Mouse (Mus musculus) forebrain, embryonic 10.5 days (tissue): Measurements from ENCODE around the gene Klra6. TPM values are rescaled to one million over a fixed set of nuclear protein-coding genes. Genes with fewer than 3 reads are reported as not detected.
"Not testable (repeated sequence)": the region's sequence is repeated elsewhere in the genome, so short reads cannot be mapped to it uniquely, and the experiment has no call there.

Experiments
- DNase-seq: peaks from one replicate; pipeline ENCODE4 v3.0.0-alpha.2; 2017; ENCODE audit warnings: low spot score; ENCODE audit errors: extremely low spot score
- H3K27ac ChIP-seq: fragments of 300-500 bp; sonication (generic); 2 replicates; pipeline ENCODE4 v1.5.1; 2016; ENCODE audit warnings: mild to moderate bottlenecking
- H3K27me3 ChIP-seq: fragments of 300-500 bp; sonication (generic); 2 replicates; pipeline ENCODE4 v1.6.1; 2016; ENCODE audit warnings: mild to moderate bottlenecking; ENCODE audit not compliant: poor library complexity, severe bottlenecking
- H3K36me3 ChIP-seq: fragments of 300-500 bp; sonication (generic); replicated peaks from 2 replicates; pipeline ENCODE4 v1.6.1; 2016; ENCODE audit warnings: mild to moderate bottlenecking, moderate library complexity
- H3K4me1 ChIP-seq: fragments of 300-500 bp; sonication (generic); 2 replicates; pipeline ENCODE4 v1.6.1; 2016
- H3K4me3 ChIP-seq: fragments of 300-500 bp; sonication (generic); 2 replicates; pipeline ENCODE4 v1.5.1; 2016; ENCODE audit warnings: mild to moderate bottlenecking, moderate library complexity
- H3K9me3 ChIP-seq: fragments of 300-500 bp; sonication (generic); 2 replicates; pipeline ENCODE4 v1.6.1; 2016; ENCODE audit warnings: mild to moderate bottlenecking, moderate library complexity
- WGBS: fragments of 180-500 bp; shearing (Covaris S2); methylation state at CpG from one replicate; pipeline ENCODE4 v1.1.7; 2016; 5-methylcytosine and 5-hydroxymethylcytosine counted together
- polyA plus RNA-seq: library from polyadenylated mRNA; unstranded; fragments of >200 nt; fragmentation: Nextera tagmentation; extraction: Ambion mirVana; gene quantifications from 2 replicates; pipeline ENCODE4 v1.2.1, GENCODE M21; 2016

Gene Klra6
- not detected in 2 replicates for polyA plus RNA-seq

- no peaks in the 10 kb centered on the region for H3K27me3 ChIP-seq
- no peaks in the 10 kb centered on the region for H3K4me1 ChIP-seq
- WGBS, result 84% methylated on average over 4 of the region's 4 CpGs
These were observed at the start of gene Klra6 for GRCm38 (mm10) chr6:130026854-130027253. TSS of gene Klra6 (minus strand) at chr6:130026954.

DNA sequence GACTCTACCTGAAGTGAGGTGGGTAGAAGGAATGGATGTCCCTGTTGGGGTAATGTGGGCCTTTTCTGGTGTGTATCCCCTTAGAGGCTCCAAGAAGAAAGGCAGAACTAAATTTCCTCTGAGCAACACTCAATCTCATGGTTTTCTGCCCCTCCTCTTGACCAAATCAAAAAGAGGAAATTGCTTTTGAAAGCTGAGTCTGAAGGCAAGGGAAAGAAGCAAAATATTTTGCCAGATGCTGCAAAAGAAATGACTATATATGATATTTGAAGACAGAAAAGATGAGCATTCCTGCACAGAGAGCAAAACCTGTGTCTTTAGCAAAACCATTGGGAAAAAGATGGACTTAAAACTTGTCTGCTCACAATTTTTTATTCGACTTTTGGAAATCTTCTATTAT, 40.4 kb upstream of the Klra6 start, which contains the start of gene Klra4:
Gene Klra4 (minus strand): TSS at position 101 of the 400 bp plus-strand sequence.
- not testable (repeated sequence) for H3K36me3 ChIP-seq, DNase-seq, H3K4me1 ChIP-seq, H3K4me3 ChIP-seq, H3K27ac ChIP-seq, H3K27me3 ChIP-seq
- WGBS, result 78% methylated on average over 1 of the region's 1 CpGs
- H3K9me3 ChIP-seq, result peaks cover 32% of the 10 kb centered on the region

More at GRCm38 (mm10) chr6:130026854-130027253, at the start of gene Klra6:
- Histone ChIP-seq H3K9me3 (peaks cover 19% of the 10 kb centered on the region), H3K4me3 (no peak within 1 kb of the TSS), H3K36me3 (no peaks in the 10 kb centered on the region), H3K27ac (no peak within 1 kb of the TSS)
- no peak for DNase-seq

DNA sequence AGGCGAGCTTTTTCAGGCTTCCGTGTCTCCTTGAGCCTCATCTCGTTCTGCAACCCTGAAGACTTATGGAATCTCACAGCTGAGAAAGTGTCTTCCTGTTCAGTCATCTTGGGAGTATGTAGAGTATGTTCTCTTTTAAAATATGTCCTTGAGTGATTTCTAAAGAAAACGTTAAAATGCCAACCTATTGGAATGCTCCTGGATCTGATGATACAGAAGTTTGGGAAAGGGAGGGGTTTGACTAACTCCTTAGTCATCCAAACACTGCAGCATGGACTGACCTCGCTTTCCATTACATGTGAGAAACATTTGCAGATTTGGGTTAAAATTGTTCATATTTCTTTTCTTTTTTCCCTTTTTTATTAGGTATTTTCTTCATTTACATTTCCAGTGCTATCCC, 38.4 kb upstream of the Klra6 start:
- H3K27me3 ChIP-seq, result no peaks in the 10 kb centered on the region
- no peak for DNase-seq
- H3K36me3 ChIP-seq, result no peaks in the 10 kb centered on the region
- H3K4me1 ChIP-seq, result no peaks in the 10 kb centered on the region
- H3K9me3 ChIP-seq, result peaks cover 14% of the 10 kb centered on the region; the same call in 1 of the 2 replicates
- no peak overlapping the region for H3K4me3 ChIP-seq
- 85% methylated on average over 5 of the region's 5 CpGs for WGBS
- no peak overlapping the region for H3K27ac ChIP-seq

GRCm38 (mm10) chr6:130035146-130035545, 8.4 kb upstream of the Klra6 start:
- H3K27ac ChIP-seq, H3K36me3 ChIP-seq, H3K4me3 ChIP-seq, DNase-seq, H3K27me3 ChIP-seq, H3K4me1 ChIP-seq: not testable (repeated sequence)
- peaks cover 28% of the 10 kb centered on the region; the same call in 1 of the 2 replicates for H3K9me3 ChIP-seq
- 67% methylated on average over 4 of the region's 4 CpGs for WGBS

DNA sequence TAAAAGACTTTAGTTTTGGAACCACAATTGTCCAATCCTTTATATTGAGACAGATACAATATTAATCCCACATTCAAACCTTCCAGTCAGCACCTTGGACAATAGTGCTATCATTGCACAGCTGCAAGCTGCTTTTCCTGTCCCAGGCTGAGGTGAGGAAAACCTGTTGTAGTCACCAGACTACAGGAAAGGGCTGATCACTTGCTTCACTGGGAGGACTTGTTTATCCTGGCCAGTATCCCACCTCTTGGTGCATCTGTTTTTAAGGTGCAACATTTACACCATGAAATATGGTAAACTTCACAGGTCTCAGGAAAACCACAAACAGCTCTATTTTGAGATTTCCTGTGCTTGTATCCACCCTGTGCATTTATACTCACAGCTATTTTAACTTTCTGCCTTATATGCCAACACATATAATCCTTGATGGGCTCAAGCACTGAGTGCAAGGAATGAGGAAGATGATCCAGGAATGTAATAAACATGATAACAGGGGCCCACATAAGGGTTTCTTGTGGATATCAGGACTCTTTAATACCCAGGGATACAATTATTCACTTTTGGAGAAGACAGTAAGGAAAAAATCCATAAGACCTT, 4.8 kb upstream of the Klra6 start:
- H3K27ac ChIP-seq, DNase-seq, H3K4me1 ChIP-seq, H3K27me3 ChIP-seq, H3K4me3 ChIP-seq, H3K36me3 ChIP-seq: not testable (repeated sequence)
- H3K9me3 ChIP-seq, result peaks cover 34% of the 10 kb centered on the region

Other genes with a start within 250 kb of the Klra6 start
- gene Gm156, start 242.7 kb downstream of the Klra6 start, polyA plus RNA-seq, result not detected in 2 replicates
- gene Gm17631, start 164.3 kb downstream of the Klra6 start, polyA plus RNA-seq, result not detected in 2 replicates
- not detected in 2 replicates for gene Klra17, start 150.3 kb downstream of the Klra6 start, polyA plus RNA-seq
- gene Klra5, start 109.3 kb downstream of the Klra6 start, polyA plus RNA-seq, result not detected in 2 replicates
- gene Klra4, start 40.3 kb upstream of the Klra6 start, polyA plus RNA-seq, result not detected in 2 replicates
- not detected in 2 replicates for gene Klra8, start 102.9 kb upstream of the Klra6 start, polyA plus RNA-seq
- gene Klra9, start 166.2 kb upstream of the Klra6 start, polyA plus RNA-seq, result not detected in 2 replicates
- not detected in 2 replicates for gene Klra7, start 206.4 kb upstream of the Klra6 start, polyA plus RNA-seq